ENCODE assay signal across 7 mouse cellular contexts in the genomic region with DNA sequence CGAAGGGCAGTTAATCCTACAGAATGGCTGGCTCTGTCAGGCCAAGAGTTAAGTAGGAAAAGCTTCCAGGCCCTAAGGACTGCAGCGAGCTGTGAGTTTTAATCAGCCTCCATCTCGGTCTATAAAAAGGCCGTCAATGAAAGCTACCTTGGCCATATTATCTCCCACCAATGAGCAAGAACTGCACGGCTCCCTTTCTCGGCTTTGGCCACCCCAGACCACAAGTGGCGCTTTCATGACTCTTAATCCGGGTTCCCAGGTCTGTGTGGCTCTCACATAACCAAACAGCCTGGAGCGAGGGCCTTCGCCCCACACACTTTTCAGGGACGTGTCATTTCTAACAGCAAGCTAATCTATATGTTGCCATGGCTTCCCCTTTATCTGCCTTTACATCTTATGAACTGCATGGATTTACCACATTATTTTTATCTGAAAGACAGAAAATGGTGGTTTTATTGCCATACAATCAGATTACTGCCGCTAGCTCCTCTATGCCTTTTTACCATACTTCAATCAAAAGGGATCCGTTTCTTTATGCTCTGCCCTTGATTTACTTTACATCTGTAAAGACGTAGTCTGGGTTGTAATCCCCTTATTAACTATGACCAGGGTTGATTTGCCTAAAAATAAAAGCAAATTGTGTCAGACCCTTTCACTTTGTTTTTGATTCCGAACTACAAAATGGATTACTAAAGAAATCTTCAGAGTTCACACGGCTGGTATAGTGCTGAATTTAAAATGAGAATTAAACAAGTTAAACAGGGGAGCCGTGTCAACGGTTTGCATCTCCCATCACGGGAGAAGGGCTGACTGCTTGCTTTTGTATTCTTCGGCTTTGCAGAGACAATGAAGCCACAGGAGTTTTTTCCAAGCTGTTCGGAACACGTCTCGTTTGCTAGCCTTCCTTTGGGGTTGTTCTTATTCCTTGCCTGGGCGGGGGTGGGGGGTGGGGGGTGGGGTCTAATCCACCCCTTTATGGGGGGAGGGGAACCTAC. TPM values are rescaled to one million over a fixed set of nuclear protein-coding genes. Genes with fewer than 3 reads are reported as not detected.
DNase-seq lines count a peak whose midpoint lies in the region; ATAC-seq and TF ChIP-seq lines count a peak whose summit lies in the region.

No protein-coding gene starts in this region.

- TF ChIP-seq POLR2A in ES-Bruce4 (IDR thresholded peaks at IDR 0.05; ENCODE audit: insufficient read depth, low read length): no peak

- H3K27me3 ChIP-seq in E14TG2a.4 (ENCODE audit: insufficient read depth, low read length) (peaks cover 30% of the 10 kb centered on the region), ES-Bruce4 (ENCODE audit: control insufficient read depth, insufficient read depth, low read length, poor library complexity, severe bottlenecking) (peaks cover 2% of the 10 kb centered on the region; the same call in 1 of the 2 replicates)
- H3K27me3 ChIP-seq in forebrain, embryonic 14.5 days (replicated peaks; ENCODE audit: control insufficient read depth, insufficient read depth, low read length): no peaks in the 10 kb centered on the region
- no peaks in the 10 kb centered on the region for H3K27me3 ChIP-seq in limb, embryonic 15.5 days

- peak overlapping the region; percentile 89 for H3K4me2 ChIP-seq in forebrain, embryonic 14.5 days (ENCODE audit: low read length)
- H3K4me2 ChIP-seq in limb, embryonic 15.5 days: peak overlapping the region; percentile 78

- peak; percentile 88 for DNase-seq in forebrain, embryonic 14.5 days (ENCODE audit: low spot score)
- no peak for DNase-seq in adrenal gland, postnatal 14 days
- DNase-seq in frontal cortex, adult 2 months (ENCODE audit: extremely low spot score in 1 of 2, low spot score in 1 of 2): no peak

- H3K4me1 ChIP-seq in E14TG2a.4 (replicated peaks; ENCODE audit: low read depth, low read length) (peaks cover 85% of the 10 kb centered on the region), ES-Bruce4 (ENCODE audit: control insufficient read depth, insufficient read depth, low read length) (no peaks in the 10 kb centered on the region)
- H3K4me1 ChIP-seq in forebrain, embryonic 14.5 days (ENCODE audit: control insufficient read depth, insufficient read depth, low read length): peaks cover 49% of the 10 kb centered on the region
- peaks cover 57% of the 10 kb centered on the region for H3K4me1 ChIP-seq in limb, embryonic 15.5 days

- peak; percentile 51 for ATAC-seq in forebrain, embryonic 14.5 days
- ATAC-seq in limb, embryonic 15.5 days (ENCODE audit: insufficient number of reproducible peaks, low FRiP score, low TSS enrichment, low read depth): no peak
- ATAC-seq in cerebellum, adult (ENCODE audit: insufficient number of reproducible peaks, low FRiP score, low TSS enrichment): no peak

- no peaks in the 10 kb centered on the region for H3K36me3 ChIP-seq in E14TG2a.4 (ENCODE audit: insufficient read depth, low read length)
- no peaks in the 10 kb centered on the region for H3K36me3 ChIP-seq in ES-Bruce4 (ENCODE audit: control insufficient read depth, insufficient read depth, low read length, poor library complexity, severe bottlenecking)
- 0 out of 2 replicates have a peak, but pooled peaks cover 3% of the 10 kb centered on the region for H3K36me3 ChIP-seq in forebrain, embryonic 14.5 days (ENCODE audit: control insufficient read depth, insufficient read depth, low read length)
- no peaks in the 10 kb centered on the region for H3K36me3 ChIP-seq in limb, embryonic 15.5 days

- H3K9me3 ChIP-seq in E14TG2a.4 (ENCODE audit: low read length) (no peaks in the 10 kb centered on the region), ES-Bruce4 (replicated peaks; ENCODE audit: control insufficient read depth, insufficient read depth, low read length, poor library complexity, severe bottlenecking) (no peaks in the 10 kb centered on the region)
- H3K9me3 ChIP-seq in forebrain, embryonic 14.5 days (replicated peaks; ENCODE audit: control insufficient read depth, low read length): no peaks in the 10 kb centered on the region
- no peaks in the 10 kb centered on the region for H3K9me3 ChIP-seq in limb, embryonic 15.5 days

- WGBS in forebrain, embryonic 14.5 days: 3% methylated on average over 24 of the region's 24 CpGs
- 43% methylated on average over 24 of the region's 24 CpGs for WGBS in limb, embryonic 15.5 days

- TF ChIP-seq CTCF in E14TG2a.4 (conservative IDR thresholded peaks at IDR 0.05; ENCODE audit: low read length) (no peak), ES-Bruce4 (IDR thresholded peaks at IDR 0.05; ENCODE audit: low read depth, low read length) (no peak)

- H3K27ac ChIP-seq in ES-Bruce4 (ENCODE audit: insufficient read depth, low read length): peak overlapping the region; percentile 44; the same call in 1 of the 2 replicates
- peak overlapping the region; percentile 97 for H3K27ac ChIP-seq in forebrain, embryonic 14.5 days (ENCODE audit: low read depth, low read length)
- no peak overlapping the region for H3K27ac ChIP-seq in limb, embryonic 15.5 days

- H3K4me3 ChIP-seq in E14TG2a.4 (replicated peaks; ENCODE audit: low read length): peak overlapping the region; percentile 37; the same call in 1 of the 2 replicates
- no peak overlapping the region for H3K4me3 ChIP-seq in ES-Bruce4 (ENCODE audit: low read depth, low read length)
- peak overlapping the region; percentile 98 for H3K4me3 ChIP-seq in forebrain, embryonic 14.5 days (ENCODE audit: low read depth, low read length)
- peak overlapping the region; percentile 92 for H3K4me3 ChIP-seq in limb, embryonic 15.5 days

- TF ChIP-seq EP300 in ES-Bruce4 (IDR thresholded peaks at IDR 0.05; ENCODE audit: insufficient read depth, low read depth, low read length): 0 out of 2 replicates have a peak, but pooled peaks have one; percentile 14

- no peak overlapping the region for H3K9ac ChIP-seq in ES-Bruce4 (ENCODE audit: low read depth, poor library complexity, severe bottlenecking)
- H3K9ac ChIP-seq in forebrain, embryonic 14.5 days (ENCODE audit: low read length): peak overlapping the region; percentile 99
- H3K9ac ChIP-seq in limb, embryonic 15.5 days: no peak overlapping the region

RNA-seq across cellular contexts. Expression of a gene that starts 5.4 kb away (rescaled TPM):
- 22.8 and 27.0 TPM in 2 replicates for polyA plus RNA-seq in ES-Bruce4 (2011; ENCODE audit: insufficient read depth, insufficient read length, low read depth, missing spikeins)
- 48.9 and 50.2 TPM in 2 replicates for polyA plus RNA-seq in forebrain, embryonic 14.5 days (2014; fragmentation: Nextera tagmentation; extraction: Ambion mirVana)
- polyA plus RNA-seq in limb, embryonic 15.5 days (2015; fragmentation: Nextera tagmentation; extraction: Ambion mirVana): 20.8 and 29.9 TPM in 2 replicates
- total RNA-seq in adrenal gland, postnatal 14 days (2021): 31.5 and 31.6 TPM in 2 replicates
- polyA plus RNA-seq in frontal cortex, adult 2 months (2012; rRNA removed): 26.4 and 41.4 TPM in 2 replicates

RNA-seq across cellular contexts. Expression of a gene that starts 34.7 kb away (rescaled TPM):
- polyA plus RNA-seq in ES-Bruce4 (2011; ENCODE audit: insufficient read depth, insufficient read length, low read depth, missing spikeins): 164 and 189 TPM in 2 replicates
- 114 and 135 TPM in 2 replicates for polyA plus RNA-seq in forebrain, embryonic 14.5 days (2014; fragmentation: Nextera tagmentation; extraction: Ambion mirVana)
- polyA plus RNA-seq in limb, embryonic 15.5 days (2015; fragmentation: Nextera tagmentation; extraction: Ambion mirVana): 111 and 137 TPM in 2 replicates
- 76.4 and 95.8 TPM in 2 replicates for total RNA-seq in adrenal gland, postnatal 14 days (2021)
- polyA plus RNA-seq in frontal cortex, adult 2 months (2012; rRNA removed): 168 and 212 TPM in 2 replicates
